Mouse (Mus musculus): Measurements from ENCODE around the gene Hcfc2. TPM values are rescaled to one million over a fixed set of nuclear protein-coding genes. Genes with fewer than 3 reads are reported as not detected.

Gene Hcfc2
- polyA plus RNA-seq, 1 experiment from 2014 or later: 38.4 TPM

- H3K4me1 ChIP-seq (ENCODE audit: control insufficient read depth, insufficient read depth, low read length): peaks cover 7% of the 10 kb centered on the region
- ATAC-seq (replicated peaks; ENCODE audit: extremely low read depth, insufficient read depth, low FRiP score): no peak
These were observed 81.1 kb downstream of the Hcfc2 start for GRCm38 (mm10) chr10:82777075-82777474.

GRCm38 (mm10) chr10:82777886-82778285, 81.9 kb downstream of the Hcfc2 start:
- Histone ChIP-seq H3K9me3 (replicated peaks; ENCODE audit: control insufficient read depth, low read length) (no peaks in the 10 kb centered on the region; the same call in 1 of the 2 replicates), H3K36me3 (ENCODE audit: control insufficient read depth, insufficient read depth) (no peaks in the 10 kb centered on the region), H3K27me3 (ENCODE audit: control insufficient read depth, insufficient read depth, low read length) (no peaks in the 10 kb centered on the region), H3K4me2 (ENCODE audit: low read depth, low read length) (no peak overlapping the region), H3K27ac (ENCODE audit: low read length) (no peak overlapping the region), H3K4me1 (ENCODE audit: control insufficient read depth, insufficient read depth, low read length) (peaks cover 7% of the 10 kb centered on the region), H3K4me3 (ENCODE audit: low read length) (no peak overlapping the region), H3K9ac (ENCODE audit: low read length) (peak overlapping the region; percentile 47; the same call in 1 of the 2 replicates)
- 30% methylated on average over 13 of the region's 13 CpGs for WGBS
- no peak for ATAC-seq (replicated peaks; ENCODE audit: extremely low read depth, insufficient read depth, low FRiP score)

More at GRCm38 (mm10) chr10:82777075-82777474, 81.1 kb downstream of the Hcfc2 start:
- Histone ChIP-seq H3K9ac (ENCODE audit: low read length) (no peak overlapping the region), H3K27ac (ENCODE audit: low read length) (no peak overlapping the region), H3K9me3 (replicated peaks; ENCODE audit: control insufficient read depth, low read length) (no peaks in the 10 kb centered on the region; the same call in 1 of the 2 replicates), H3K36me3 (ENCODE audit: control insufficient read depth, insufficient read depth) (no peaks in the 10 kb centered on the region), H3K27me3 (ENCODE audit: control insufficient read depth, insufficient read depth, low read length) (no peaks in the 10 kb centered on the region), H3K4me3 (ENCODE audit: low read length) (no peak overlapping the region), H3K4me2 (ENCODE audit: low read depth, low read length) (no peak overlapping the region)
- 56% methylated on average over 2 of the region's 2 CpGs for WGBS

- no peaks in the 10 kb centered on the region for H3K27me3 ChIP-seq (ENCODE audit: control insufficient read depth, insufficient read depth, low read length)
- no peak overlapping the region for H3K27ac ChIP-seq (ENCODE audit: low read length)
- no peaks in the 10 kb centered on the region for H3K36me3 ChIP-seq (ENCODE audit: control insufficient read depth, insufficient read depth)
- H3K9ac ChIP-seq (ENCODE audit: low read length): no peak overlapping the region
- H3K4me2 ChIP-seq (ENCODE audit: low read depth, low read length): no peak overlapping the region
- peaks cover 7% of the 10 kb centered on the region for H3K4me1 ChIP-seq (ENCODE audit: control insufficient read depth, insufficient read depth, low read length)
- WGBS: 89% methylated on average over 8 of the region's 8 CpGs
- H3K9me3 ChIP-seq (replicated peaks; ENCODE audit: control insufficient read depth, low read length): no peaks in the 10 kb centered on the region
- H3K4me3 ChIP-seq (ENCODE audit: low read length): no peak overlapping the region
- ATAC-seq (replicated peaks; ENCODE audit: extremely low read depth, insufficient read depth, low FRiP score): no peak
These were observed 83.0 kb downstream of the Hcfc2 start for GRCm38 (mm10) chr10:82778791-82779549.

- Histone ChIP-seq H3K9ac (ENCODE audit: low read length) (no peak overlapping the region), H3K4me1 (ENCODE audit: control insufficient read depth, insufficient read depth, low read length) (peaks cover 7% of the 10 kb centered on the region), H3K4me2 (ENCODE audit: low read depth, low read length) (no peak overlapping the region), H3K27ac (ENCODE audit: low read length) (no peak overlapping the region), H3K9me3 (replicated peaks; ENCODE audit: control insufficient read depth, low read length) (no peaks in the 10 kb centered on the region), H3K4me3 (ENCODE audit: low read length) (no peak overlapping the region), H3K27me3 (ENCODE audit: control insufficient read depth, insufficient read depth, low read length) (no peaks in the 10 kb centered on the region), H3K36me3 (ENCODE audit: control insufficient read depth, insufficient read depth) (no peaks in the 10 kb centered on the region)
- ATAC-seq (replicated peaks; ENCODE audit: extremely low read depth, insufficient read depth, low FRiP score): no peak
- WGBS: 94% methylated on average over 14 of the region's 14 CpGs
These were observed 83.9 kb downstream of the Hcfc2 start for GRCm38 (mm10) chr10:82779831-82780230.

GRCm38 (mm10) chr10:82780322-82780721, 84.4 kb downstream of the Hcfc2 start:
- Histone ChIP-seq H3K4me2 (ENCODE audit: low read depth, low read length) (no peak overlapping the region), H3K4me1 (ENCODE audit: control insufficient read depth, insufficient read depth, low read length) (peaks cover 7% of the 10 kb centered on the region)
- no peak for ATAC-seq (replicated peaks; ENCODE audit: extremely low read depth, insufficient read depth, low FRiP score)

GRCm38 (mm10) chr10:82780816-82781215, 84.9 kb downstream of the Hcfc2 start:
- peaks cover 7% of the 10 kb centered on the region for H3K4me1 ChIP-seq (ENCODE audit: control insufficient read depth, insufficient read depth, low read length)
- no peak overlapping the region for H3K9ac ChIP-seq (ENCODE audit: low read length)
- H3K36me3 ChIP-seq (ENCODE audit: control insufficient read depth, insufficient read depth): no peaks in the 10 kb centered on the region
- H3K4me2 ChIP-seq (ENCODE audit: low read depth, low read length): no peak overlapping the region
- no peak overlapping the region for H3K4me3 ChIP-seq (ENCODE audit: low read length)
- H3K27ac ChIP-seq (ENCODE audit: low read length): no peak overlapping the region
- no peaks in the 10 kb centered on the region for H3K9me3 ChIP-seq (replicated peaks; ENCODE audit: control insufficient read depth, low read length)
- no peaks in the 10 kb centered on the region for H3K27me3 ChIP-seq (ENCODE audit: control insufficient read depth, insufficient read depth, low read length)
- no peak for ATAC-seq (replicated peaks; ENCODE audit: extremely low read depth, insufficient read depth, low FRiP score)

More at GRCm38 (mm10) chr10:82780322-82780721, 84.4 kb downstream of the Hcfc2 start:
- H3K9me3 ChIP-seq (replicated peaks; ENCODE audit: control insufficient read depth, low read length): no peaks in the 10 kb centered on the region
- no peak overlapping the region for H3K27ac ChIP-seq (ENCODE audit: low read length)
- 87% methylated on average over 3 of the region's 3 CpGs for WGBS
- H3K27me3 ChIP-seq (ENCODE audit: control insufficient read depth, insufficient read depth, low read length): no peaks in the 10 kb centered on the region
- no peak overlapping the region for H3K9ac ChIP-seq (ENCODE audit: low read length)
- no peaks in the 10 kb centered on the region for H3K36me3 ChIP-seq (ENCODE audit: control insufficient read depth, insufficient read depth)
- H3K4me3 ChIP-seq (ENCODE audit: low read length): no peak overlapping the region

GRCm38 (mm10) chr10:82782472-82782871, 86.5 kb downstream of the Hcfc2 start:
- ATAC-seq (replicated peaks; ENCODE audit: extremely low read depth, insufficient read depth, low FRiP score): no peak
- peaks cover 6% of the 10 kb centered on the region for H3K4me1 ChIP-seq (ENCODE audit: control insufficient read depth, insufficient read depth, low read length)
- no peaks in the 10 kb centered on the region for H3K36me3 ChIP-seq (ENCODE audit: control insufficient read depth, insufficient read depth)
- no peak overlapping the region for H3K4me3 ChIP-seq (ENCODE audit: low read length)
- 29% methylated on average over 2 of the region's 2 CpGs for WGBS
- H3K4me2 ChIP-seq (ENCODE audit: low read depth, low read length): no peak overlapping the region
- no peak overlapping the region for H3K27ac ChIP-seq (ENCODE audit: low read length)
- H3K9me3 ChIP-seq (replicated peaks; ENCODE audit: control insufficient read depth, low read length): no peaks in the 10 kb centered on the region
- no peaks in the 10 kb centered on the region for H3K27me3 ChIP-seq (ENCODE audit: control insufficient read depth, insufficient read depth, low read length)
- no peak overlapping the region for H3K9ac ChIP-seq (ENCODE audit: low read length)

- peaks cover 3% of the 10 kb centered on the region; the same call in 1 of the 2 replicates for H3K9me3 ChIP-seq (replicated peaks; ENCODE audit: control insufficient read depth, low read length)
- no peak overlapping the region for H3K4me3 ChIP-seq (ENCODE audit: low read length)
- no peaks in the 10 kb centered on the region for H3K36me3 ChIP-seq (ENCODE audit: control insufficient read depth, insufficient read depth)
- ATAC-seq (replicated peaks; ENCODE audit: extremely low read depth, insufficient read depth, low FRiP score): no peak
- no peak overlapping the region for H3K27ac ChIP-seq (ENCODE audit: low read length)
- H3K27me3 ChIP-seq (ENCODE audit: control insufficient read depth, insufficient read depth, low read length): no peaks in the 10 kb centered on the region
- no peak overlapping the region for H3K9ac ChIP-seq (ENCODE audit: low read length)
- H3K4me2 ChIP-seq (ENCODE audit: low read depth, low read length): no peak overlapping the region
- no peaks in the 10 kb centered on the region for H3K4me1 ChIP-seq (ENCODE audit: control insufficient read depth, insufficient read depth, low read length)
These were observed 93.2 kb downstream of the Hcfc2 start for GRCm38 (mm10) chr10:82789181-82789580.

GRCm38 (mm10) chr10:82790504-82790903, 94.5 kb downstream of the Hcfc2 start:
- H3K4me1 ChIP-seq (ENCODE audit: control insufficient read depth, insufficient read depth, low read length): peaks cover 7% of the 10 kb centered on the region; the same call in 1 of the 2 replicates
- H3K4me2 ChIP-seq (ENCODE audit: low read depth, low read length): no peak overlapping the region
- no peak overlapping the region for H3K4me3 ChIP-seq (ENCODE audit: low read length)
- 83% methylated on average over 5 of the region's 5 CpGs for whole genome bisulfite sequencing
- H3K27ac ChIP-seq (ENCODE audit: low read length): no peak overlapping the region
- H3K9ac ChIP-seq (ENCODE audit: low read length): no peak overlapping the region
- H3K9me3 ChIP-seq (replicated peaks; ENCODE audit: control insufficient read depth, low read length): peaks cover 3% of the 10 kb centered on the region; the same call in 1 of the 2 replicates
- H3K27me3 ChIP-seq (ENCODE audit: control insufficient read depth, insufficient read depth, low read length): no peaks in the 10 kb centered on the region
- no peaks in the 10 kb centered on the region for H3K36me3 ChIP-seq (ENCODE audit: control insufficient read depth, insufficient read depth)
- no peak for ATAC-seq (replicated peaks; ENCODE audit: extremely low read depth, insufficient read depth, low FRiP score)
